Mouse (Mus musculus): Measurements from ENCODE around the gene Ddx46. TPM values are rescaled to one million over a fixed set of nuclear protein-coding genes. Genes with fewer than 3 reads are reported as not detected.
"Not testable (repeated sequence)": the region's sequence is repeated elsewhere in the genome, so short reads cannot be mapped to it uniquely, and the experiment has no call there.

The Ddx46 gene
- polyA plus RNA-seq, 1 experiment = 79.2 TPM

GRCm38 (mm10) chr13:55677364-55677763, 42.5 kb downstream of the Ddx46 start:
- Histone ChIP-seq H3K4me1 (ENCODE audit: control insufficient read depth, insufficient read depth, low read length) (no peaks in the 10 kb centered on the region), H3K27ac (ENCODE audit: insufficient read depth, low read depth, low read length) (no peak overlapping the region), H3K4me3 (ENCODE audit: insufficient read depth, low read depth, low read length) (no peak overlapping the region)
- WGBS = 87% methylated on average over 8 of the region's 8 CpGs
- TF ChIP-seq CTCF (IDR thresholded peaks at IDR 0.05; ENCODE audit: insufficient read depth, low read depth, low read length) = no peak
- no peak for TF ChIP-seq POLR2A (IDR thresholded peaks at IDR 0.05; ENCODE audit: insufficient read depth, low read depth, low read length)

GRCm38 (mm10) chr13:55682201-55682600, 47.4 kb downstream of the Ddx46 start:
- 77% methylated on average over 9 of the region's 9 CpGs for WGBS
- no peak overlapping the region for H3K27ac ChIP-seq (ENCODE audit: insufficient read depth, low read depth, low read length)
- no peak for TF ChIP-seq CTCF (IDR thresholded peaks at IDR 0.05; ENCODE audit: insufficient read depth, low read depth, low read length)
- no peak for TF ChIP-seq POLR2A (IDR thresholded peaks at IDR 0.05; ENCODE audit: insufficient read depth, low read depth, low read length)

GRCm38 (mm10) chr13:55683581-55683980, 48.8 kb downstream of the Ddx46 start:
- H3K27ac ChIP-seq (ENCODE audit: insufficient read depth, low read depth, low read length) = no peak overlapping the region
- H3K4me3 ChIP-seq (ENCODE audit: insufficient read depth, low read depth, low read length) = no peak overlapping the region
- TF ChIP-seq POLR2A (IDR thresholded peaks at IDR 0.05; ENCODE audit: insufficient read depth, low read depth, low read length) = no peak
- no peak for TF ChIP-seq CTCF (IDR thresholded peaks at IDR 0.05; ENCODE audit: insufficient read depth, low read depth, low read length)
- 78% methylated on average over 3 of the region's 3 CpGs for WGBS
- no peaks in the 10 kb centered on the region for H3K4me1 ChIP-seq (ENCODE audit: control insufficient read depth, insufficient read depth, low read length)

More at GRCm38 (mm10) chr13:55682201-55682600, 47.4 kb downstream of the Ddx46 start:
- no peaks in the 10 kb centered on the region for H3K4me1 ChIP-seq (ENCODE audit: control insufficient read depth, insufficient read depth, low read length)
- no peak overlapping the region for H3K4me3 ChIP-seq (ENCODE audit: insufficient read depth, low read depth, low read length)

GRCm38 (mm10) chr13:55686107-55686633, 51.3 kb downstream of the Ddx46 start:
- 84% methylated on average over 9 of the region's 9 CpGs for WGBS
- H3K27ac ChIP-seq (ENCODE audit: insufficient read depth, low read depth, low read length) = no peak overlapping the region

GRCm38 (mm10) chr13:55687927-55688602, 53.2 kb downstream of the Ddx46 start:
- Histone ChIP-seq H3K27ac (ENCODE audit: insufficient read depth, low read depth, low read length) (no peak overlapping the region), H3K4me1 (ENCODE audit: control insufficient read depth, insufficient read depth, low read length) (no peaks in the 10 kb centered on the region), H3K4me3 (ENCODE audit: insufficient read depth, low read depth, low read length) (no peak overlapping the region)
- WGBS = 38% methylated on average over 4 of the region's 4 CpGs
- no peak for TF ChIP-seq POLR2A (IDR thresholded peaks at IDR 0.05; ENCODE audit: insufficient read depth, low read depth, low read length)
- no peak for TF ChIP-seq CTCF (IDR thresholded peaks at IDR 0.05; ENCODE audit: insufficient read depth, low read depth, low read length)

More at GRCm38 (mm10) chr13:55686107-55686633, 51.3 kb downstream of the Ddx46 start:
- TF ChIP-seq POLR2A (IDR thresholded peaks at IDR 0.05; ENCODE audit: insufficient read depth, low read depth, low read length) = no peak
- no peak for TF ChIP-seq CTCF (IDR thresholded peaks at IDR 0.05; ENCODE audit: insufficient read depth, low read depth, low read length)
- Histone ChIP-seq H3K4me3 (ENCODE audit: insufficient read depth, low read depth, low read length) (no peak overlapping the region), H3K4me1 (ENCODE audit: control insufficient read depth, insufficient read depth, low read length) (no peaks in the 10 kb centered on the region)

GRCm38 (mm10) chr13:55692535-55693242, 57.9 kb downstream of the Ddx46 start, which contains the start of gene B230219D22Rik:
Gene B230219D22Rik, plus strand, starts transcription at chr13:55693124.
- H3K4me3 ChIP-seq (ENCODE audit: insufficient read depth, low read depth, low read length) = peak within 1 kb of the TSS; percentile 99
- TF ChIP-seq POLR2A (IDR thresholded peaks at IDR 0.05; ENCODE audit: insufficient read depth, low read depth, low read length) (peak; percentile 100), CTCF (IDR thresholded peaks at IDR 0.05; ENCODE audit: insufficient read depth, low read depth, low read length) (no peak)
- WGBS = under 1% methylated on average over 51 of the region's 51 CpGs
- peaks cover 6% of the 10 kb centered on the region; the same call in 1 of the 2 replicates for H3K4me1 ChIP-seq (ENCODE audit: control insufficient read depth, insufficient read depth, low read length)
- peak within 1 kb of the TSS; percentile 38 for H3K27ac ChIP-seq (ENCODE audit: insufficient read depth, low read depth, low read length)

- under 1% methylated on average over 68 of the region's 70 CpGs for WGBS
- no peak; the same call in 1 of the 2 replicates for TF ChIP-seq POLR2A (IDR thresholded peaks at IDR 0.05; ENCODE audit: insufficient read depth, low read depth, low read length)
- TF ChIP-seq CTCF (IDR thresholded peaks at IDR 0.05; ENCODE audit: insufficient read depth, low read depth, low read length) = no peak
Measured at GRCm38 (mm10) chr13:55693243-55693721, 58.5 kb downstream of the Ddx46 start.

GRCm38 (mm10) chr13:55694110-55694509, 59.3 kb downstream of the Ddx46 start:
- H3K4me1 ChIP-seq (ENCODE audit: control insufficient read depth, insufficient read depth, low read length) = peaks cover 6% of the 10 kb centered on the region; the same call in 1 of the 2 replicates
- no peak for TF ChIP-seq CTCF (IDR thresholded peaks at IDR 0.05; ENCODE audit: insufficient read depth, low read depth, low read length)
- TF ChIP-seq POLR2A (IDR thresholded peaks at IDR 0.05; ENCODE audit: insufficient read depth, low read depth, low read length) = no peak
- no peak overlapping the region for H3K4me3 ChIP-seq (ENCODE audit: insufficient read depth, low read depth, low read length)
- WGBS = 4% methylated on average over 8 of the region's 8 CpGs
- H3K27ac ChIP-seq (ENCODE audit: insufficient read depth, low read depth, low read length) = no peak overlapping the region

More at GRCm38 (mm10) chr13:55693243-55693721, 58.5 kb downstream of the Ddx46 start:
- Histone ChIP-seq H3K4me1 (ENCODE audit: control insufficient read depth, insufficient read depth, low read length) (peaks cover 6% of the 10 kb centered on the region; the same call in 1 of the 2 replicates), H3K27ac (ENCODE audit: insufficient read depth, low read depth, low read length) (peak overlapping the region; percentile 38; the same call in 1 of the 2 replicates), H3K4me3 (ENCODE audit: insufficient read depth, low read depth, low read length) (peak overlapping the region; percentile 99)

- H3K4me3 ChIP-seq (ENCODE audit: insufficient read depth, low read depth, low read length); H3K27ac ChIP-seq (ENCODE audit: insufficient read depth, low read depth, low read length); H3K4me1 ChIP-seq (ENCODE audit: control insufficient read depth, insufficient read depth, low read length): not testable (repeated sequence)
- WGBS = 90% methylated on average over 1 of the region's 3 CpGs
Measured at GRCm38 (mm10) chr13:55695989-55696388, 61.2 kb downstream of the Ddx46 start.
